Mouse (Mus musculus) ES-E14 (cell line): ENCODE measurements at regions not wholly inside any gene's neighbourhood (a gene's known extent, or its start where the extent isn't known, plus 50 kb on each side); places are given as distances from the start of the nearest gene placed in this dataset.

Experiments used
- CHD2 ChIP-seq: IDR thresholded peaks from 2 replicates; pipeline ENCODE4 v1.6.1; 2014; ENCODE audit warnings: mild to moderate bottlenecking, low read depth, low read length, inconsistent platforms
- HCFC1 ChIP-seq: IDR thresholded peaks from 2 replicates; pipeline ENCODE4 v1.6.1; 2012; ENCODE audit warnings: low read length, inconsistent platforms, borderline replicate concordance; ENCODE audit not compliant: insufficient read depth
- ZC3H11A ChIP-seq: IDR thresholded peaks from 2 replicates; pipeline ENCODE4 v1.6.1; 2012; ENCODE audit warnings: low read depth, mild to moderate bottlenecking, inconsistent platforms, low read length, borderline replicate concordance
- ZNF384 ChIP-seq: IDR thresholded peaks from 2 replicates; pipeline ENCODE4 v1.6.1; 2012; ENCODE audit warnings: low read depth, low read length, inconsistent platforms

DNA sequence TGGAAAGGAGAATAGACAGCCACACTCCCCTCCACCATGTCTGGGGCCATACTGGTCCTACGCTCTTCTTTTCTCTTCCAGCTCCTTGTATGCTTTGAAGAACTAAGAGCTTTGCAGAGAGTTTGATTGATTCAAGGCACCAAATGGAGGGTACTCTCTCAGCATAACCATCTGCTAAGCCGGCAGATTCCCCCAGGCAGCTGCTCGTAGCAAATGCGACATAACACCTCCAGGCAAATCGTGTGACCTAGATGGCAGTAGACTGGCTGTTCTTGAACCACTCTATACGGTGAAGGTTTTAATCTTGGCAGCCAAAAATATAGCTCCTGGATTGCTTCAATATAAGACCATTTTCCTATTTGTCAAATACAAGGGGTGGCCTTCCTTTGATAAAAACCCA, 191.8 kb upstream of the Pabpc6 start:
- TF ChIP-seq ZC3H11A (no peak), ZNF384 (no peak), HCFC1 (no peak), CHD2 (no peak)
